Mouse (Mus musculus) layer of hippocampus, adult 11-12 months (tissue): Measurements from ENCODE around the gene Ints4.
A peak's percentile ranks its signal among the peaks of the same experiment; 100 is the strongest.

Experiments
- DNase-seq: peaks from one replicate; pipeline ENCODE4 v3.0.0; 2022; ENCODE audit warnings: low spot score

The Ints4 gene

GRCm38 (mm10) chr7:97536571-97536970 is 55.8 kb downstream of the Ints4 start:
- no peak for DNase-seq

GRCm38 (mm10) chr7:97546462-97546861 is 65.7 kb downstream of the Ints4 start:
- DNase-seq, result no peak

- DNase-seq, result no peak
Observed at GRCm38 (mm10) chr7:97549301-97549700, 68.5 kb downstream of the Ints4 start.

- no peak for DNase-seq
Observed at GRCm38 (mm10) chr7:97550673-97551072, 69.9 kb downstream of the Ints4 start.

- DNase-seq, result no peak
Observed at GRCm38 (mm10) chr7:97563576-97563975, 82.8 kb downstream of the Ints4 start.

GRCm38 (mm10) chr7:97569372-97569771 is 88.6 kb downstream of the Ints4 start:
- DNase-seq, result no peak

- no peak for DNase-seq
Observed at GRCm38 (mm10) chr7:97570389-97570788, 89.6 kb downstream of the Ints4 start.

- DNase-seq, result peak; percentile 49
Observed at GRCm38 (mm10) chr7:97578361-97579066, 97.8 kb downstream of the Ints4 start.

- peak; percentile 95 for DNase-seq
Observed at GRCm38 (mm10) chr7:97579067-97579975, 98.6 kb downstream of the Ints4 start, which contains the start of the genes Aamdc and Rsf1. Gene Aamdc (minus strand): TSS chr7:97579497. Gene Rsf1 (plus strand): TSS chr7:97579889.

- DNase-seq, result peak; percentile 51
Observed at GRCm38 (mm10) chr7:97579976-97580842, 99.5 kb downstream of the Ints4 start.

- peak; percentile 88 for DNase-seq
Observed at GRCm38 (mm10) chr7:97580843-97581214, 100.1 kb downstream of the Ints4 start.

- no peak for DNase-seq
Observed at GRCm38 (mm10) chr7:97588506-97588905, 107.8 kb downstream of the Ints4 start.

GRCm38 (mm10) chr7:97590488-97590887 is 109.7 kb downstream of the Ints4 start:
- no peak for DNase-seq
